Mouse (Mus musculus) ES-E14 (cell line): ENCODE measurements at regions not wholly inside any gene's neighbourhood (a gene's known extent, or its start where the extent isn't known, plus 50 kb on each side); places are given as distances from the start of the nearest gene placed in this dataset.

ENCODE experiments used
- CHD2 ChIP-seq: IDR thresholded peaks from 2 replicates; pipeline ENCODE4 v1.6.1; 2014; ENCODE audit warnings: mild to moderate bottlenecking, low read depth, low read length, inconsistent platforms
- HCFC1 ChIP-seq: IDR thresholded peaks from 2 replicates; pipeline ENCODE4 v1.6.1; 2012; ENCODE audit warnings: low read length, inconsistent platforms, borderline replicate concordance; ENCODE audit not compliant: insufficient read depth
- MAFK ChIP-seq: IDR thresholded peaks from 2 replicates; pipeline ENCODE4 v1.6.1; 2014; ENCODE audit warnings: mild to moderate bottlenecking, low read depth, low read length, inconsistent platforms; ENCODE audit not compliant: insufficient read depth
- ZC3H11A ChIP-seq: IDR thresholded peaks from 2 replicates; pipeline ENCODE4 v1.6.1; 2012; ENCODE audit warnings: low read depth, mild to moderate bottlenecking, inconsistent platforms, low read length, borderline replicate concordance

DNA sequence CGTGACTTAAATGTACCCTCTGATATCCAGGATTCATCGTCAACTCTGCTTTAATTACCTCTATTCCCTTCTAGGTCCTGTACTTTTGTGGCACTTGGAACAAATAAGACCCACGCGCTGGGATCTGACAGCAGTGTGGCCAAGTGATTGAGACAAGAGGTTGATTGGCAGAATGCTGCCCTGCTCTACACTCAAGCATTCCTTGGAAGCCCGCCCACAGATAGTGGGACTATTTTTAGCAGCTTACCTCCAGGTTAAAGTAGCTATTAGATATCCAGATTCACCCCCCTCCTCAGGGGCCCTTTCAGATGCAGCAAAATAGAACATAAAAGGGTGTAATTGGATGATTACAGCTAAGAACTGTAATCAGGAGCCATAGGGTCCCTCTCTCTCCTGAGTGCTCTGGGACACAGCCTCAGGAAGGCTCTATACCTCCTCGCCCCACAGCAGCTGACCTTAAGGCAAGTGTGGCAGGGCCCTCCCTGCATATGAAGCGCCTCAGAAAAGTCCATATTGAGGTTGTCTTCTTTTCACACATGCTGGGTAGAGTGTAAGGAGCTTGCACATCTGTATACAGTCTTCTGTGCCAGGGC is 479.1 kb upstream of the Marcks start:
- TF ChIP-seq MAFK: no peak
- TF ChIP-seq HCFC1: no peak
- TF ChIP-seq CHD2: no peak
- no peak for TF ChIP-seq ZC3H11A
